Mouse (Mus musculus) right cerebral cortex, postnatal 10 days (tissue): ENCODE measurements at regions not wholly inside any gene's neighbourhood (a gene's known extent, or its start where the extent isn't known, plus 50 kb on each side); places are given as distances from the start of the nearest gene placed in this dataset.
A peak's percentile ranks its signal among the peaks of the same experiment; 100 is the strongest.

Source experiments
- DNase-seq, 2 experiments: peaks; one replicate each; pipeline ENCODE4 v3.0.0; 2021; ENCODE audit warnings: low spot score in 2 of 2

DNA sequence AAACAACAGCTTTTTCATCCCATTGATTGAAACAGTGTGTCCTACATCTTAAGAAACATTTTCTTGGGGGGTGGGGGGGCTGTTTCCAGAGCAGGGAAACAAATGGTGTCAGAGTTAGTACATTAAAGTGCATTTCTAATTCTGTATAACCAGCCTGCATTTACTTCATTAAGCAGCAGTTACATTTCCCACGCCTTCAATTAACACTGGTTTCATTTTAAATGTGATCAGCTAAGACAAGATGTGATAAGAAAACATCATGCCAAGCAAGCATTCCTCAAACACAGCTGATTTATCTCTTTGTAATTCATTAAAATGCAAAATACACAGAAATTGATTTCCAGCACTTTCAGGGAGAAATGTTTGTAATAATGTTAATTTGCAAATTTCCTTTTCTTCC is 122.0 kb downstream of the Olfr1505 start:
- DNase-seq: no peak

DNA sequence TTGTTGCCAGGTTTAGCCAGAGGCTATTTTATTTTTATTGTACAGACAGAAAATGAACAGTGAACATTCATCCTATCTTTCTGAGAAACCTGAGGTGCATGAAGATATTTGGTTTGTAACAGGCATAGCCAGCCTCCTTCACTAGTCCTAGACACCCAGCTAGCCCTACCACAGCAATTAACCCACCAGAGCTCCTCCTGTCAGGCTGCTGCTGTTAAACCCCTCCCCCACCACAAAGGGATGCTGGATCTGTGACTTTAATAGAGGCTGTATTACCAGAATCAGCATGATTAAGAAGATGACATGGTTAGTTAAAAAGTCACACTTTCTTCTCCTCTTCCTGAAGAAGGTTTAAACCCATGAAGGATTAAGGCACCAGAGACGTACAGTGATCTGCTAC is 122.5 kb downstream of the Olfr1505 start:
- DNase-seq: no peak

- DNase-seq: no peak
Observed at GRCm38 (mm10) chr19:14036750-14037149, 123.4 kb downstream of the Olfr1505 start.

DNA sequence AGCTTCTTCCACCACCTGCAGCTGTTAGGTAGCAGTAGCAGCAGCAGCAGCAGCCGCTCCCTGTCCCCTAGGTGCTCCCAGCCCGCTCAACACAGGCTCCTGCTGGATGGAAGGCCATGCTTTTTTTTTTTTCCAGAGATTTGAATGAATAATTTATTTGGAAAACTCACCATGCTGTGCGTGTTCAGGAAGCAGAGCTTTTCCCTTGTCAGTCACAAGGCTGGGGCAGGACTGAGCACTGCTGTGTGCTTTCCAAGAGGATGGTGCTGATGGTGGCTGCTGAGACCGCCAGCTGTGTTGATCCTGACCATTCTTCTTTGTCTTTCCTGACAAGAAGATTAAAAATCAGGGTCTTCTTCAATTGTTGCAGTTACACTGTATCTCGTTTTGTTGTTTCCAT is 129.4 kb downstream of the Olfr1505 start:
- DNase-seq: no peak

DNA sequence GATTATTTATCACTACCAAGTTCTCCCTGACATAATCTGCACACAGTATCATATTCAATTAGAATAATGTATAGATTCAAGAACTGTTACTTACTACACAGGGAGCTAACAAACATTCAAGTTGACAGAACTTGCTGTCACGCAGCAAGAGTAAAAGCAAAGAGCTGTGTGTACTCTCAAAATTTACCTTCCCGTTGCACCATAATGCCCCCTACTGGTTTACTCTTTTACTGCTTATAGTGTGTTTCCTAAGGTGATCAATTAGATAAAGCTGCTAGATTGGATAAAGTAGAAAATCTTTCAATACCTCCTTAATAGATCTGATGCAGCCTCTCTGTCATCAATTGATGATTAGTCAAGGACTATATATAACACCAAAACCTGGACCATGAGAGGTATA is 132.1 kb downstream of the Olfr1505 start:
- DNase-seq: no peak

GRCm38 (mm10) chr19:14052052-14052451 is 138.7 kb downstream of the Olfr1505 start:
- no peak for DNase-seq

- DNase-seq: peak in 1 of 2 experiments; percentile 19
Observed at GRCm38 (mm10) chr19:14080538-14080937, 167.2 kb downstream of the Olfr1505 start.

DNA sequence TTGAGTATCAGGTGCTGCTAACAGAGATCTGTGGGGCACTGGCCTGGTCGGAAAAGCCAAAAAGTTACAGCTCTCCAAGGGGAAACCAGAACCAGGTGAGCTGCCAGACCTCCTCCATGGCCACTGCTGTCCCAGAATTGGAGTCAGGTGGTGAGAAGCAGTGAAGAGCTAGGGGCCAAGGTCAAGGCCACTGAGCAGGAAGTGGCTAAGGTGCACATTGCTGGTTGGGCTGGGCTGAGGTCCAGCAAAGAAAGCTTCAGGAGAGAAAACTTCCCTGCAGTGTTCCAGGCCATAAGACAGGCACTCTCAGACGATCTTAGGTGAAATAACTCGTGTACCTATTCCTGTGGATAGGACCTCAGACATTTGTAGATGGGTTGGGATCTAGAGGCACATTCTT is 171.4 kb downstream of the Olfr1505 start:
- DNase-seq: no peak

DNA sequence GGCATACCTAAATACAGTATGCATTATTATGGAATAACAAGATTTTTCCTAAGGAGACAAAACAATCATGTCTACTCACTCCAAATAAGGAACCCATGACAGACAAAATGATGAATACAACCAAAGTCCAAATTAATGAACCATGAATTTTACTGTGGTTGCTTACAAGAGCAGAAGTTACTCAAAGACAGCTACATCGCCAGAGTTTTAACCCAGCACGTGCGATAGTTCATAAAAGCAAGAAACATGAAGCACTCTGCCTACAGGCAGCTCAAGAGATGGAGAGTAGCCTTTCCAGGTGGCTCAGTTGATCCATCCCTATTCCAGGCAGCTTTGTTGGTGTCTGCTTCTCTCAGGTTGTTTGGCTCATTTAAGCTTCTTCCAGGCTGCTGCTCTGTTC is 176.8 kb downstream of the Olfr1505 start:
- DNase-seq: no peak

DNA sequence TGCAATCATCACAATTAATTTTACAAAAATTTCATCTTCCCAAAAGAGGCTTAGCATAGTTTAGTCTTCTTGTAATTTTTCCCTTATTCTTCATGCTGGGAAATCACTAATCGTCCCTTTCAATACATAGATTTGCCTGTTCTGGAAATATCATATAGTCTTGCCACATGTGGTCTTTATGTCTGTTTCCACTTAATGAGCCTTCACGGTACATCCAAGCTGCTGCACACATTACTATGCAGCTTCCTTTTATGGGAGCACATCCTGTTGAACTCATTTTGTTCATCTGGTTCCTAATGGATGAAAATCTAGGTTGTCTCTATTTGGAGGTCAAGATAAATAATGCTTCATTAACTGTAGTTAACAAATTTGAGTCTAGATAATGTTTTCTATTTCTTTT is 180.9 kb downstream of the Olfr1505 start:
- no peak for DNase-seq

GRCm38 (mm10) chr19:14096187-14096586 is 182.9 kb downstream of the Olfr1505 start:
- DNase-seq: no peak

DNA sequence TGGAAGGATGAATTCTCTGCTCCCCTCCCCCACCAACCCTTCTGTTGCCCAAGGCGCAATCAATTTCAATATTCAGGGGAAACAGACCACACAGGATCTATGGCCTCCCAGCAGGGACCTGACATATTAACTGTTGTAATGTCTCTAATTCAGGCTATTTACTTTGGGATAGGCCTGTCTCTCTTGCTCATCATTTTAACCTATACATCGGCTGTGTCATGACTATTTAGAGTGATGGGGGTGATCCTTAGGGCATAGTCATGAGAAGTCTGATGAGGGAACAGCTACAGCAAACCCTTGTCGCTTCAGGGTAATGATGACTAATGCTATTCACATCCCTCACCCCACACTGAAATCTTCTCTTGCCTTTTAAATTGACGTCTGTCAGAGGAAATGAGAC is 195.8 kb downstream of the Olfr1505 start:
- DNase-seq: no peak

DNA sequence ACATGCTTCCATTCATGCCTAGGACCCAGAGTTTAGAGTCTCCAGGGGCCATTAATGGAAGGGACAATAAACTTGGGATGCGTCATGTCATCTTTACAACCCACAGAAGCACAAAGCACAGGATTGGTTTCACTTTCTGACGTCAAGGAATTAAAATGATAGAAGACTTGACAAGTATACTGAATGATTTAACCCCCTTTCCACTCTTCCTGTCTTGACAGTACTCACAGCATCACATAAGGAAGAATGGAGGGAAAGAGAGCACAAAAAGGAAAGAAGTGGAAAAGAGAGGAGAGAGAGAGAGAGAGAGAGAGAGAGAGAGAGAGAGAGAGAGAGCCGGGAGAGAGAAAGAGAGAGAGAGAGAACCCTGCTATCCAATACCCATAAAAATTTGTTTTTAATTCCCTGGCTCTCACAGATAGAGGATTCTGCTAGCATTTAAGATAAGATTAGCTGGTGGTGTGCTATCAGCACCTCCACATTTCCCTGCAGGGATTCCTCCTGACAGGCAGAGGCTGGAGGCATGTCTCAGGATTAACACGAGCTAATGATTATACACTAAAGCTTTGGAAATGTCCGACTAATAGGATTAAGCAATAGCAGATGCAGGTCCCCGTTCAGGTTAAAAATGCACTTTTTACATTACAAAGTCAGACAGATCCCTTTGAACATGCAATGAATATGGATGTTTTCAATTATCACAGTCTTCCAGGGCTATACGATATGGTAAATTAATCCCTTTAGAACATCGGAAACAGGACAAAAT is 210.2 kb downstream of the Olfr1505 start:
- no peak for DNase-seq

DNA sequence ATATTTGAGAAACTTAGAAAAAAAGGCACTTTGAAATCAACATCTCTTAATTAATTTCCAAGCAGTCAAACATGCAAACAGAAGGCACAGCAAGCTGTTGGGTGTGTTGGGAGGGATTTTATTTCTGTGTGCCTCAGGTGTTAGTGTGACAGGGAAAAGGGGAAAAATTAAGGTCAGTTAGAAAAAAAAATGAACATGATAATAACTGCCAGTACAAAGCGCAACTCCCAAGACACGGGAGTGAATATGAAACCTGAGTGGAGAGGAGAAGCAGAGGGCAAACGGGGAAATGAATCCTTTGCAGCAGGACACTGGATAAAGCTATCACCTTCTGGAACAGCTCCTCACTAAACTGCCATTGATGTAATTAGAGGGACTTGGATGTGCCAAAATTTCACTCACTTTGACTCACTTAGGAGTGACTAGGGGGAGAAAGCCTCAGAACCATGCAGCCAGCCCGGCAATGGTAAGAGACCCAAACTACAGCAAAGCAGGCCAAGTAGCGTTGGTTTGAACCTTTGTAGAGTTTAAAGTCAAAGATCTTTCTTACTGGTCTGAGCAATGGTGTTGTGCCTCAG is 211.0 kb downstream of the Olfr1505 start:
- no peak for DNase-seq

GRCm38 (mm10) chr19:14124986-14125385 is 211.7 kb downstream of the Olfr1505 start:
- DNase-seq: no peak

DNA sequence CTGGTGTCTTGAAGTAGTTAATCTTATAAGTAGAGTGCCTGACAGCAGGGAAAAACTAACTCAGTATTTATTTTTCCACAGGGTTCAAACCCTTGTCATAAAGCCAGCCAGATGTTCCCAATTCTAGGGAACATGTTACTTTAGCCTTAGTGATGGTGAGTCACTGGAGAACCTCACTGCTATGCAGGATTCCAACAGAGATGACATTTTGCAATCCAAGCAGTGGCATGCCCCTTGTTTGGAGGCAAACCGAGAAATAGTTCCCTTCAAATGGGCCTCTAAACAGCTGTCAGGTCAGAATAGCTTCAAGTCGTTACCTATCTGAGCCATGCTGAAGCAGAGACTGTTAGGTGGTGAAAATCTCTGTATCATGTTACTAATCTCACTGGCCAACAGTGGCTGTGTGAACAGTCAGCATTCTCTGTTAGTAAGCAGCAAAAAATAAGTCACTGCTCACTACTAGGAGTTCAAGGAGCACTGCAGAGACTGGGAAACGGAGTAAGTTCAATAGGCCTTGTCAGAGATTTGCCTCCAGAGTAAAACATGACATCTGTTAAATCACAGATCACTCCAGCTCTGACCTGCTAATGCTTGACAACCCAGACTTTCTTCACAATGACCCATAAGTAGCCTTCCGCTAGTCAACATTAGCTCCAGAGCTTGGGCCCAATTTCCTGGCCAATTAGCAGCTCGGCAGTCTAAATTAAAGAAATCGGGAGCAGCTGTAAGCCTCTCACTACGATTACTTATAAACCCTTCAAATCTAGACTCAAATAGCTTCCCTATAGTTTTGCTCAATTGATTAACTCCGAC is 215.3 kb downstream of the Olfr1505 start:
- no peak for DNase-seq

DNA sequence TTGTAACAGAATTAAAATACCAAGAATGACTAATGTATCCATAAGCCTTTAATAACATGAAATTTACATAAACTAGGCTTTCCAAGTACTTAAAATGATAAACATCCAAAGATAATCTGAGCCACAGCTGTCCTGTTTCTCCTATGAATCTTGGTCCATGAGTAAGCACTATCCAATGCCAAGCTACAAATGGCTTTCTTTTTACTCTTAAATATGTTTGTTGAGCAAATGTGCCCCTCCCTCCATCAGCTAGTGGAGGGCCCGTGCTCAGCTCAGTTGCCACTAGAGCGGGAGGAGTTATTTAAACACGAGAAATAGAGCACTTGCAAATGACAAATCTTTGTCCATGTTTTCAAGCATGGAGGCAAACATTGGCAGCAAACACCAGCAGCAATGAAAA is 247.9 kb downstream of the Olfr1505 start:
- DNase-seq: no peak

GRCm38 (mm10) chr19:14162773-14163172 is 249.4 kb downstream of the Olfr1505 start:
- DNase-seq: no peak

GRCm38 (mm10) chr19:14165775-14166174 is 252.4 kb downstream of the Olfr1505 start:
- DNase-seq: no peak

DNA sequence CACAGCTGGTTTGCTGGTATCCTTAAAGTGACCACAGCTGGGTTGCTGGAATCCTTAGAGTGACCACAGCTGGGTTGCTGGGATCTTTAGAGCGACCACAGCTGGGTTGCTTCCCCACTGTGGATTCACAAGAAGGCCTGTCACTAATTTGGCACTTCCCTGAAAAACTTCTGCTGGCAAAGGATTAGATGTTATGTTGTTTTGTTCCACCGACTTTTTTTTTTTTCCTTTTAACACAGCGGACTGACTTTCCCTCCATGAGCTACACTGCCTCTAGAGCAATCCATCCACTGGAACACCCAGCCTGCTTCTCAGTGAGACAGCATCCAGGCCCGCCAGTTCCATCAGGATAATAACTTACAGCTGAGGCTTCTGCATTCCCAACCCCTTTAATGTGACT is 266.9 kb downstream of the Olfr1505 start:
- no peak for DNase-seq

DNA sequence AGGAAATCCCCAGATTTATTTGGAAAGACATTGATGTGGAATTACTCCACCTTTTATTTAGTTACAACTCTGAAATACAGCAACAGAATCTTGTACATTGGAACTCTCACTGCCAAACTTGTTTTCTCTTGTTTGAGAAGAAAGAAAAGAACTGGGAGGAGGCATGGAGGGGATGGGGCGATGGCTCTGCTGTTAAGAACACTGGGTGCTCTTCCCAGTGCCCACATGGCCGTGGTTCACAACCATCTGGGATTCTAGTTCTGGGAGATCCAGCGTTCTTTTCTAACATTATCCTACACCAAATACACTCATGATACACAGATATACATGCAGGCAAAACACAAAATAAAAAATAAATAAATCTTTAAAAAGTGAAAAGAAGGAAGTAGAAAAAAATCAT is 267.6 kb downstream of the Olfr1505 start:
- no peak for DNase-seq

GRCm38 (mm10) chr19:14181661-14182415 is 268.5 kb downstream of the Olfr1505 start:
- no peak for DNase-seq
